Comparison of ENCODE assay signal across 27 mouse cellular contexts in genomic region chr2:165009581-165009980, GRCm38 (mm10). TPM values are rescaled to one million over a fixed set of nuclear protein-coding genes. Genes with fewer than 3 reads are reported as not detected.
DNase-seq lines count a peak whose midpoint lies in the region; ATAC-seq lines count a peak whose summit lies in the region.
"Had no signal": no experiment of that assay in that cellular context is flagged by ENCODE, and none has a peak within 500 bp of the region (broad histone marks: within the 10 kb centered on the region; RNA-seq: fewer than 3 reads in every experiment).

No protein-coding gene starts in this region.

- DNase-seq in kidney, adult 11 months = peak; percentile 67
- no peak for DNase-seq in kidney, postnatal 14 days
- DNase-seq in kidney, postnatal 36 days = peak; percentile 56 to 77
- peak; percentile 66 for DNase-seq in adrenal gland, adult 8-10 months
- no peak for DNase-seq in cerebellum, adult 8-10 months
- DNase-seq: B cell, adult 2 months; cerebellum, adult 11-12 months; cerebellum, postnatal 10 days; gastrocnemius, adult 2 months; gastrocnemius, postnatal 36 days; heart, adult 18-20 months; lung, adult 18-20 months; lung, postnatal 4 days; midbrain, embryonic 14.5 days; thymus, postnatal 4 days had no signal

- no peak overlapping the region for H3K4me3 ChIP-seq in kidney, embryonic 14.5 days (ENCODE audit: low read length)
- H3K4me3 ChIP-seq: embryonic facial prominence, embryonic 13.5 days; forebrain, embryonic 10.5 days; gastrocnemius, adult 2 months; heart, embryonic 12.5 days; megakaryocyte, embryonic 14.5 days had no signal

- ATAC-seq in kidney, embryonic 14.5 days (ENCODE audit: low FRiP score, low TSS enrichment) = no peak
- no peak for ATAC-seq in cerebellum, adult (ENCODE audit: insufficient number of reproducible peaks, low FRiP score, low TSS enrichment)
- ATAC-seq: activated CD4-positive, CD25-positive, alpha-beta regulatory T cell, adult 4 months; forebrain, embryonic 16.5 days; intestine, postnatal 0 days; lung, postnatal 0 days had no signal

- no peak overlapping the region for H3K4me2 ChIP-seq in kidney, embryonic 14.5 days (replicated peaks; ENCODE audit: low read depth, low read length)
- H3K4me2 ChIP-seq: embryonic facial prominence, embryonic 13.5 days; heart, embryonic 12.5 days; hindbrain, embryonic 14.5 days; liver, embryonic 11.5 days had no signal

- H3K4me1 ChIP-seq in kidney, embryonic 14.5 days (ENCODE audit: control insufficient read depth, insufficient read depth, low read length) = no peaks in the 10 kb centered on the region
- H3K4me1 ChIP-seq: embryonic facial prominence, embryonic 13.5 days; forebrain, embryonic 10.5 days; heart, embryonic 12.5 days had no signal

- WGBS in kidney, embryonic 14.5 days = 95% methylated on average over 2 of the region's 2 CpGs

- H3K27me3 ChIP-seq in kidney, embryonic 14.5 days (ENCODE audit: control insufficient read depth, insufficient read depth, low read length) = no peaks in the 10 kb centered on the region
- H3K27me3 ChIP-seq: embryonic facial prominence, embryonic 13.5 days; heart, embryonic 12.5 days; megakaryocyte, embryonic 14.5 days had no signal

- H3K36me3 ChIP-seq in kidney, embryonic 14.5 days (ENCODE audit: control insufficient read depth, insufficient read depth, low read length) = peaks cover 86% of the 10 kb centered on the region

- H3K9ac ChIP-seq in kidney, embryonic 14.5 days (ENCODE audit: low read depth, low read length) = no peak overlapping the region
- H3K9ac ChIP-seq: embryonic facial prominence, embryonic 13.5 days; heart, embryonic 12.5 days; hindbrain, embryonic 14.5 days had no signal

- H3K27ac ChIP-seq in kidney, embryonic 14.5 days (ENCODE audit: low read depth, low read length) = no peak overlapping the region
- H3K27ac ChIP-seq: embryonic facial prominence, embryonic 13.5 days; forebrain, embryonic 10.5 days; gastrocnemius, adult 2 months; hindbrain, embryonic 14.5 days had no signal

- H3K9me3 ChIP-seq in kidney, embryonic 14.5 days (ENCODE audit: control insufficient read depth, low read length) = no peaks in the 10 kb centered on the region
- H3K9me3 ChIP-seq: embryonic facial prominence, embryonic 13.5 days; forebrain, embryonic 10.5 days; heart, embryonic 12.5 days; megakaryocyte, embryonic 14.5 days had no signal

RNA-seq across cellular contexts. Expression of gene Ncoa5, which starts 25.1 kb away (rescaled TPM):
- 34.6 and 71.1 TPM in 2 replicates for polyA plus RNA-seq in kidney, embryonic 14.5 days (2014; fragmentation: Nextera tagmentation; extraction: Ambion mirVana)
- total RNA-seq in adrenal gland, adult 8-10 months (2022) = 10 to 100 TPM; 28.0 to 45.1 (median 34.0) TPM

RNA-seq across cellular contexts. Expression of gene Cd40, which starts 45.8 kb away (rescaled TPM):
- polyA plus RNA-seq in kidney, embryonic 14.5 days (2014; fragmentation: Nextera tagmentation; extraction: Ambion mirVana) = 6.4 and 7.3 TPM in 2 replicates
- total RNA-seq in adrenal gland, adult 8-10 months (2022) = 1 to 10 TPM; 2.3 to 4.9 (median 3.3) TPM

RNA-seq across cellular contexts. Expression of gene Slc12a5, which starts 49.0 kb away (rescaled TPM):
- 1.5 and 1.6 TPM in 2 replicates for polyA plus RNA-seq in kidney, embryonic 14.5 days (2014; fragmentation: Nextera tagmentation; extraction: Ambion mirVana)
- total RNA-seq in adrenal gland, adult 8-10 months (2022) = 10 to 100 TPM in 3 of 4 experiments, 1 to 10 TPM in 1; 6.7 to 18.3 (median 14.0) TPM

Comparison
In these comparisons a context has a peak if more than half of its experiments do, and no peak if none do; other contexts are left out.
1. DNase-seq: peak in kidney, adult 11 months (single experiment), kidney, postnatal 36 days (2 of 2) and adrenal gland, adult 8-10 months (single experiment); none in kidney, postnatal 14 days (single experiment) and cerebellum, adult 8-10 months (single experiment).